Comparison of ENCODE assay signal across 9 mouse cellular contexts in the genomic region with DNA sequence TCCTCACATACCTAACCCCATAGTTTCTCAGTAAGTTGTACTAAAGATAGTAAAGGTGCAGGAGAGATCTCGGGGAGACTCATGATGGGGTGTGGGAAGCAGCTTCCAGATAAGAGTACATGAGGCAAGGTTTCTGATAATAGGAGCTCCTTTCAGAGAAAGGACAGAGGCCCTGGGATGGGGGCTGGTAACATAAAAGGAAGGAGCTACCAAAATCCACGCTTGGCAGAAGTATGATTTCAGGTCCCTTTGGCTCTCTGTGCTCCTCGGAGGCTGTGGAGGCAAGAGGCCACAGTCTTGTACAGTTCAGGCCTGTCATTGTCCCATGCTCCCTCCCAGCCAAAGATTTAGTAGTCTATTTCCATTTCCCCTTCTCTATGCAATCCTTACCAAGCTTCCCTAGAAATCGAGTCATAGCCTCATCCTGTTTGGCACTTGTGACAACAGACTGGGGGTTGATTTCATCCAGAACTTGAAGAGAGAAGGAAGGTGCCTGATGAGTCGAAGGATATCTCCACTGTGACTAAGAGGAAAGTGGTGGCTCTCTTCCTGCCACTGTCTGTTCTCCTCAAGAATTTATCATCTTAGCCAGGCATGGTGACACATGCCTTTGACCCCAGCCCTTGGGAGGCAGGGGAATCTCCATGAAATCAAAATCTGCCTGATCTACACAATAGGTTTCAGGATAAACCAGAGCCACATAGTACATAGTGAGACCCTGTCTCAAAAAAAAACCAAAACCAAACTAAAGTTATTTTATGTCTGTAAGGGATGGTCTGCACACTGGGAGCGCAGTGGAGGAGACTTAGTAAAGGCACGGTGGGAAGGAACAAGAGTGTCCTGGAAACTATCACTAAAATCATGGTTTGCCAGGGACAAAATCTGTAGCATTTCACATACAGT. TPM values are rescaled to one million over a fixed set of nuclear protein-coding genes. Genes with fewer than 3 reads are reported as not detected.
DNase-seq lines count a peak whose midpoint lies in the region; ATAC-seq and TF ChIP-seq lines count a peak whose summit lies in the region.
"Had no signal": no experiment of that assay in that cellular context is flagged by ENCODE, and none has a peak within 500 bp of the region (broad histone marks: within the 10 kb centered on the region; RNA-seq: fewer than 3 reads in every experiment).

No protein-coding gene starts in this region.

- H3K9me3 ChIP-seq in heart, embryonic 12.5 days (replicated peaks): no peaks in the 10 kb centered on the region
- H3K9me3 ChIP-seq in hindbrain, embryonic 13.5 days: no peaks in the 10 kb centered on the region
- no peaks in the 10 kb centered on the region for H3K9me3 ChIP-seq in midbrain, embryonic 11.5 days (ENCODE audit: control insufficient read depth, low read length)

- DNase-seq in heart, adult 2 months: no peak
- peak; percentile 67 for DNase-seq in MEL-GATA-1-ER (ENCODE audit: extremely low read depth, low read depth)
- DNase-seq in midbrain, embryonic 11.5 days (ENCODE audit: low spot score, missing footprints): no peak
- DNase-seq in left cerebral cortex, adult 8-10 months (ENCODE audit: low spot score in 2 of 2): no peak
- DNase-seq in urinary bladder, postnatal 14 days (ENCODE audit: low spot score): no peak

- TF ChIP-seq CTCF in heart, adult 2 months (IDR thresholded peaks at IDR 0.05): no peak

- peaks cover 48% of the 10 kb centered on the region for H3K4me1 ChIP-seq in heart, embryonic 12.5 days (replicated peaks)
- peaks cover 9% of the 10 kb centered on the region for H3K4me1 ChIP-seq in heart, adult 2 months (ENCODE audit: control insufficient read depth, insufficient read depth, low read length)
- H3K4me1 ChIP-seq in hindbrain, embryonic 13.5 days (replicated peaks): peaks cover 25% of the 10 kb centered on the region
- H3K4me1 ChIP-seq in midbrain, embryonic 11.5 days (ENCODE audit: control insufficient read depth, insufficient read depth, low read length): peaks cover 36% of the 10 kb centered on the region

- intact Hi-C loops in heart, adult 2 months (cut with DNase I): no loop called here

- H3K4me2 ChIP-seq in heart, embryonic 12.5 days: peak overlapping the region; percentile 99
- H3K4me2 ChIP-seq in hindbrain, embryonic 13.5 days: peak overlapping the region; percentile 99
- H3K4me2 ChIP-seq in midbrain, embryonic 11.5 days: peak overlapping the region; percentile 97

- H3K36me3 ChIP-seq in heart, embryonic 12.5 days: no peaks in the 10 kb centered on the region
- no peaks in the 10 kb centered on the region for H3K36me3 ChIP-seq in heart, adult 2 months (ENCODE audit: control insufficient read depth, insufficient read depth, low read length)
- no peaks in the 10 kb centered on the region for H3K36me3 ChIP-seq in hindbrain, embryonic 13.5 days
- H3K36me3 ChIP-seq in midbrain, embryonic 11.5 days (ENCODE audit: control insufficient read depth, insufficient read depth, low read length): no peaks in the 10 kb centered on the region

- no peak for TF ChIP-seq POLR2A in heart, adult 2 months (IDR thresholded peaks at IDR 0.05; ENCODE audit: insufficient read depth, low read depth, low read length)

- 47% methylated on average over 7 of the region's 7 CpGs for WGBS in heart, embryonic 12.5 days
- WGBS in heart, adult 2 months: 59% methylated on average over 7 of the region's 7 CpGs
- WGBS in hindbrain, embryonic 13.5 days: 93% methylated on average over 7 of the region's 7 CpGs
- WGBS in midbrain, embryonic 11.5 days: 92% methylated on average over 7 of the region's 7 CpGs

- no peak overlapping the region for H3K9ac ChIP-seq in heart, embryonic 12.5 days
- H3K9ac ChIP-seq in heart, adult 2 months (ENCODE audit: low read depth, low read length): no peak overlapping the region
- no peak overlapping the region for H3K9ac ChIP-seq in hindbrain, embryonic 13.5 days
- H3K9ac ChIP-seq in midbrain, embryonic 11.5 days (ENCODE audit: low read length): peak overlapping the region; percentile 90

- no peak for ATAC-seq in heart, embryonic 12.5 days (ENCODE audit: insufficient number of reproducible peaks, low FRiP score)
- no peak for ATAC-seq in hindbrain, embryonic 13.5 days (ENCODE audit: low FRiP score)
- ATAC-seq in midbrain, embryonic 11.5 days (ENCODE audit: low FRiP score): no peak
- no peak for ATAC-seq in inflammation-experienced regulatory T-cells, adult 6 months

- no peaks in the 10 kb centered on the region for H3K27me3 ChIP-seq in heart, embryonic 12.5 days (replicated peaks)
- H3K27me3 ChIP-seq in heart, adult 2 months (ENCODE audit: control insufficient read depth, insufficient read depth, low read length): no peaks in the 10 kb centered on the region
- H3K27me3 ChIP-seq in hindbrain, embryonic 13.5 days: no peaks in the 10 kb centered on the region
- no peaks in the 10 kb centered on the region for H3K27me3 ChIP-seq in midbrain, embryonic 11.5 days (ENCODE audit: control insufficient read depth, insufficient read depth, low read length)

- no peaks in the 10 kb centered on the region for H3K79me2 ChIP-seq in heart, adult 2 months (replicated peaks; ENCODE audit: control insufficient read depth, insufficient read depth, low read length)

- no peak for TF ChIP-seq EP300 in heart, adult 2 months (IDR thresholded peaks at IDR 0.05; ENCODE audit: insufficient read depth, low read depth, low read length)

- H3K27ac ChIP-seq in heart, embryonic 12.5 days (ENCODE audit: poor library complexity, severe bottlenecking): peak overlapping the region; percentile 96
- no peak overlapping the region; the same call in 1 of the 2 replicates for H3K27ac ChIP-seq in heart, adult 2 months
- H3K27ac ChIP-seq in hindbrain, embryonic 13.5 days: no peak overlapping the region
- H3K27ac ChIP-seq in midbrain, embryonic 11.5 days (ENCODE audit: low read depth, low read length): no peak overlapping the region; the same call in 1 of the 2 replicates

- H3K4me3 ChIP-seq in heart, embryonic 12.5 days: peak overlapping the region; percentile 64; the same call in 1 of the 2 replicates
- no peak overlapping the region for H3K4me3 ChIP-seq in heart, adult 2 months
- H3K4me3 ChIP-seq in hindbrain, embryonic 13.5 days: no peak overlapping the region
- H3K4me3 ChIP-seq in midbrain, embryonic 11.5 days (ENCODE audit: low read depth, low read length): peak overlapping the region; percentile 45

RNA-seq across cellular contexts. Expression of gene Msh5, which starts 1.4 kb away (rescaled TPM):
- 3.5 and 4.9 TPM in 2 replicates for polyA plus RNA-seq in heart, embryonic 12.5 days (2016; fragmentation: Nextera tagmentation; extraction: Ambion mirVana)
- under 1 TPM; 0.23 to 0.29 TPM for total RNA-seq in heart, adult 2 months (2021)
- polyA plus RNA-seq in heart, adult 2 months (2012; rRNA removed): 1.00 and 1.2 TPM in 2 replicates
- 2.7 and 3.5 TPM in 2 replicates for polyA plus RNA-seq in hindbrain, embryonic 13.5 days (2015; fragmentation: Nextera tagmentation; extraction: Ambion mirVana)
- 5.0 and 5.2 TPM in 2 replicates for polyA plus RNA-seq in midbrain, embryonic 11.5 days (2014; fragmentation: Nextera tagmentation; extraction: Ambion mirVana)
- total RNA-seq in left cerebral cortex, adult 8-10 months (2022): 1 to 10 TPM in 1 of 4 experiments, under 1 TPM in 2, not detected in 1; 0.34 to 1.2 (median 0.78) TPM
- polyA plus RNA-seq in inflammation-experienced regulatory T-cells, adult 6 months (2017; shearing (Covaris generic)): 1 to 10 TPM; 1.3 to 1.4 (median 1.4) TPM

RNA-seq across cellular contexts. Expression of gene Clic1, which starts 4.6 kb away (rescaled TPM):
- polyA plus RNA-seq in heart, embryonic 12.5 days (2016; fragmentation: Nextera tagmentation; extraction: Ambion mirVana): 349 and 354 TPM in 2 replicates
- total RNA-seq in heart, adult 2 months (2021): 10 to 100 TPM; 32.5 to 33.1 TPM
- 44.4 and 51.6 TPM in 2 replicates for polyA plus RNA-seq in heart, adult 2 months (2012; rRNA removed)
- polyA plus RNA-seq in hindbrain, embryonic 13.5 days (2015; fragmentation: Nextera tagmentation; extraction: Ambion mirVana): 100 and 102 TPM in 2 replicates
- polyA plus RNA-seq in midbrain, embryonic 11.5 days (2014; fragmentation: Nextera tagmentation; extraction: Ambion mirVana): 73.8 and 83.9 TPM in 2 replicates
- total RNA-seq in left cerebral cortex, adult 8-10 months (2022): 10 to 100 TPM; 10.2 to 18.3 (median 11.8) TPM
- polyA plus RNA-seq in inflammation-experienced regulatory T-cells, adult 6 months (2017; shearing (Covaris generic)): 100 to 1,000 TPM; 487 to 766 (median 514) TPM

RNA-seq across cellular contexts. Expression of gene Ddah2, which starts 13.7 kb away (rescaled TPM):
- polyA plus RNA-seq in heart, embryonic 12.5 days (2016; fragmentation: Nextera tagmentation; extraction: Ambion mirVana): 192 and 205 TPM in 2 replicates
- total RNA-seq in heart, adult 2 months (2021): 10 to 100 TPM; 20.0 to 20.5 TPM
- polyA plus RNA-seq in heart, adult 2 months (2012; rRNA removed): 31.4 and 40.8 TPM in 2 replicates
- polyA plus RNA-seq in hindbrain, embryonic 13.5 days (2015; fragmentation: Nextera tagmentation; extraction: Ambion mirVana): 420 and 426 TPM in 2 replicates
- polyA plus RNA-seq in midbrain, embryonic 11.5 days (2014; fragmentation: Nextera tagmentation; extraction: Ambion mirVana): 614 and 653 TPM in 2 replicates
- total RNA-seq in left cerebral cortex, adult 8-10 months (2022): 10 to 100 TPM; 13.1 to 20.2 (median 14.8) TPM
- 1 to 10 TPM in 2 of 3 experiments, under 1 TPM in 1; 0.91 to 3.0 (median 1.3) TPM for polyA plus RNA-seq in inflammation-experienced regulatory T-cells, adult 6 months (2017; shearing (Covaris generic))

RNA-seq across cellular contexts. Expression of gene Sapcd1, which starts 17.3 kb away (rescaled TPM):
- 2.4 and 2.6 TPM in 2 replicates for polyA plus RNA-seq in heart, embryonic 12.5 days (2016; fragmentation: Nextera tagmentation; extraction: Ambion mirVana)
- total RNA-seq in heart, adult 2 months (2021): not detected
- 0.20 and 0.67 TPM in 2 replicates for polyA plus RNA-seq in heart, adult 2 months (2012; rRNA removed)
- polyA plus RNA-seq in hindbrain, embryonic 13.5 days (2015; fragmentation: Nextera tagmentation; extraction: Ambion mirVana): 2.5 and 2.9 TPM in 2 replicates
- polyA plus RNA-seq in midbrain, embryonic 11.5 days (2014; fragmentation: Nextera tagmentation; extraction: Ambion mirVana): 5.3 and 7.3 TPM in 2 replicates
- under 1 TPM in 2 of 4 experiments, not detected in 2; 0.59 to 0.67 TPM for total RNA-seq in left cerebral cortex, adult 8-10 months (2022)
- 1 to 10 TPM in 2 of 3 experiments, under 1 TPM in 1; 0.54 to 2.6 (median 1.4) TPM for polyA plus RNA-seq in inflammation-experienced regulatory T-cells, adult 6 months (2017; shearing (Covaris generic))
- total RNA-seq: liver, adult 2 months had no signal

RNA-seq across cellular contexts. Expression of gene Ly6g6c, which starts 20.0 kb away (rescaled TPM):
- 0.27 TPM in 1 of 2 replicates, not detected in the other for polyA plus RNA-seq in heart, embryonic 12.5 days (2016; fragmentation: Nextera tagmentation; extraction: Ambion mirVana)
- under 1 TPM; 0.34 to 0.55 TPM for total RNA-seq in heart, adult 2 months (2021)
- polyA plus RNA-seq in heart, adult 2 months (2012; rRNA removed): 0.23 and 0.64 TPM in 2 replicates
- polyA plus RNA-seq in hindbrain, embryonic 13.5 days (2015; fragmentation: Nextera tagmentation; extraction: Ambion mirVana): not detected in 2 replicates
- not detected in 2 replicates for polyA plus RNA-seq in midbrain, embryonic 11.5 days (2014; fragmentation: Nextera tagmentation; extraction: Ambion mirVana)
- total RNA-seq in left cerebral cortex, adult 8-10 months (2022): not detected
- polyA plus RNA-seq in inflammation-experienced regulatory T-cells, adult 6 months (2017; shearing (Covaris generic)): not detected
- total RNA-seq: liver, adult 2 months had no signal
- polyA plus RNA-seq: liver, adult 2 months had no signal

Comparison
In these comparisons a context has a peak if more than half of its experiments do, and no peak if none do; other contexts are left out.
1. H3K4me3 ChIP-seq: peak in heart, embryonic 12.5 days (single experiment) and midbrain, embryonic 11.5 days (single experiment); none in heart, adult 2 months (single experiment) and hindbrain, embryonic 13.5 days (single experiment).
2. Peak in every context shown above with its lines, with median percentiles within 50 percentile points of each other: H3K4me2 ChIP-seq.